Mouse (Mus musculus): Measurements from ENCODE around the gene Pomt2.

DNA sequence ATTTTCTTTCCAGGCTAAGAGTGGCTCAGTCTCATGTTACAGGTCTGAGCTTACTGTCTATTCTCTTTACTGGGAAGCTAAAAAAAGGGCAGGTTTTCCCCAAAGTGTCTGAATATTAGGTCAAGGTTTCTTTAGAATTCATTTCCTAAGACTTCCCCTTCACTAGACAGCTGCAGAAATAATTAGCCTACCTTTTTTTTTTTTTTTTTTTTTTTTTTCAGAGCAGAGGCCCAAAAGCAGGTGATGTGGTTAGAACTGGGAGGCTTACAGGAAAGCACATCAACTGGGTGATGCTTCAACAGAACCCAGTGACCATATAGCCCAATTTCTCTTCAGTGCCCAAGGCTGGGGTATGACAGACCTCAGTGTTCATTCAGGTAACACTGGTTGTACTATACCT is 48.5 kb upstream of the Pomt2 start:
- TF ChIP-seq CTCF (IDR thresholded peaks at IDR 0.05; ENCODE audit: low read depth, low read length) (no peak), POLR2A (IDR thresholded peaks at IDR 0.05; ENCODE audit: insufficient read depth, low read length) (no peak), EP300 (IDR thresholded peaks at IDR 0.05; ENCODE audit: insufficient read depth, low read depth, low read length) (no peak)

All from ES-Bruce4 (cell line).